Mouse (Mus musculus) heart, embryonic 14.5 days (tissue): Measurements from ENCODE around the gene Rpap3. TPM values are rescaled to one million over a fixed set of nuclear protein-coding genes. Genes with fewer than 3 reads are reported as not detected.

Experiments
- ATAC-seq: fragments of 200-750 bp; cut with Nextera tagmentation; 2 replicates; pipeline ENCODE4 v1.8.0; 2017; ENCODE audit warnings: low read depth, moderate TSS enrichment; ENCODE audit not compliant: insufficient number of reproducible peaks, insufficient read depth, low FRiP score
- H3K27ac ChIP-seq, 2 experiments: fragments of 200-500 bp in 1 of 2; fragments of 300-500 bp in 1 of 2; sonication (generic) in 1 of 2; replicated peaks in 1 of 2; 2 replicates each; pipeline ENCODE4 v1.5.1; 2012 to 2014; ENCODE audit warnings: low read depth in 2 of 2, low read length in 2 of 2, control low read depth in 1 of 2, mild to moderate bottlenecking in 1 of 2, mixed read lengths in 1 of 2; ENCODE audit not compliant: control insufficient read depth in 1 of 2, insufficient read depth in 1 of 2
- H3K27me3 ChIP-seq: fragments of 300-500 bp; sonication (generic); 2 replicates; pipeline ENCODE4 v1.6.1; 2014; ENCODE audit warnings: mild to moderate bottlenecking, low read length, control low read depth; ENCODE audit not compliant: control insufficient read depth, insufficient read depth
- H3K36me3 ChIP-seq: fragments of 300-500 bp; sonication (generic); 2 replicates; pipeline ENCODE4 v1.6.1; 2014; ENCODE audit warnings: mild to moderate bottlenecking, control low read depth, low read length, mixed read lengths; ENCODE audit not compliant: control insufficient read depth, insufficient read depth
- H3K4me1 ChIP-seq, 2 experiments: fragments of 200-500 bp in 1 of 2; fragments of 300-500 bp in 1 of 2; sonication (generic) in 1 of 2; 2 replicates each; pipeline ENCODE4 v1.6.1; 2012 to 2014; ENCODE audit warnings: low read length in 2 of 2, control low read depth in 1 of 2, mixed read lengths in 1 of 2; ENCODE audit not compliant: control insufficient read depth in 2 of 2, insufficient read depth in 2 of 2
- H3K4me2 ChIP-seq: fragments of 300-500 bp; sonication (generic); 2 replicates; pipeline ENCODE4 v1.6.1; 2014; ENCODE audit warnings: mild to moderate bottlenecking, low read length
- H3K4me3 ChIP-seq, 2 experiments: fragments of 200-500 bp in 1 of 2; fragments of 300-500 bp in 1 of 2; sonication (generic) in 1 of 2; 2 replicates each; pipeline ENCODE4 v1.5.1; 2012 to 2014; ENCODE audit warnings: low read length in 2 of 2, mild to moderate bottlenecking in 2 of 2, control low read depth in 1 of 2, low read depth in 1 of 2, moderate library complexity in 1 of 2; ENCODE audit not compliant: control insufficient read depth in 1 of 2, insufficient read depth in 1 of 2
- H3K9ac ChIP-seq: fragments of 300-500 bp; sonication (generic); 2 replicates; pipeline ENCODE4 v1.6.1; 2014; ENCODE audit warnings: mild to moderate bottlenecking, low read length
- H3K9me3 ChIP-seq: fragments of 300-500 bp; sonication (generic); 2 replicates; pipeline ENCODE4 v1.6.1; 2016; ENCODE audit warnings: low read length, control low read depth; ENCODE audit not compliant: control insufficient read depth
- WGBS: fragments of 180-500 bp; shearing (Covaris S2); extraction: QIAGEN DNeasy Blood & Tissue Kit; methylation state at CpG from one replicate; pipeline ENCODE4 v1.1.7; 2014; 5-methylcytosine and 5-hydroxymethylcytosine counted together
- polyA plus RNA-seq: library from polyadenylated mRNA; unstranded; fragments of >200 nt; fragmentation: Nextera tagmentation; extraction: Ambion mirVana; gene quantifications from 2 replicates; pipeline ENCODE4 v1.2.1, GENCODE M21; 2014

The Rpap3 gene
- polyA plus RNA-seq, 1 experiment from 2014 or later: 24.2 TPM

DNA sequence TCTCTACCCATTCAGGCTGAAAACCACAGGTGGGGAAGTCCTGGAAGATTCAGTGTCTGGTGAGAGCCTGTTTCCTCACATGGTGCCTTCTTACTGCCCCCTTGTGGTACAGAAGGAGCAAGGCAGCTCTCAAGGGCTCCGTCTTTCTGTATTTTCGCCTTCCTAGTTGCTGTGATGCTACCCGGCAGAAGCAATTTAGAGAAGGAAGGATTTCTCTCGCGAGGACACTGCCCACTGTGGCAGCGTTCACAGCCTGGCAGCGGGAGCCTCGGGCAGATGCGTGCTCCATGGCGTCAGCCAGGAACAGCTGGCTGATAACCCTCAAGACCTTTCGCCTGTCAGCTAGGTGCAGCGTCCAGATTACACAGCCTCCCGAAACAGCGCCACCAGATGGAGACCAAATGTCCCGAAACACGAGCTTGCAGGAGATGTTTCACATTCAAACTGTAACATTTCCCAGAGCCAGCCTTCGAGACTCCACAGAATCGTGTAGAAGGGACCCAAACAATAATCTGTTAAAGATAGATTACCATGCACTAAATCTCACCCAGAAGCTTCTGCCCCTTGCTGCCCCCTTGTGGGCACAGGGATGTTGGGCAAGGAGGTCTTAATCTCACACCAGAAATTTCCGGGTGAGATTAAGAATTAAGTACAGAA lies 41.7 kb downstream of the Rpap3 start:
- Histone ChIP-seq H3K9me3 (no peaks in the 10 kb centered on the region), H3K9ac (peak overlapping the region; percentile 65; the same call in 1 of the 2 replicates), H3K4me2 (peak overlapping the region; percentile 86), H3K4me3 (peak overlapping the region; percentile 49 to 61), H3K4me1 (peaks cover 0 to 3% of the 10 kb centered on the region in 2 experiments; a peak in 1 of 4 replicates), H3K27ac (no peak overlapping the region), H3K36me3 (no peaks in the 10 kb centered on the region), H3K27me3 (no peaks in the 10 kb centered on the region)
- 4% methylated on average over 19 of the region's 19 CpGs for WGBS
- peak; percentile 39; the same call in 1 of the 2 replicates for ATAC-seq

DNA sequence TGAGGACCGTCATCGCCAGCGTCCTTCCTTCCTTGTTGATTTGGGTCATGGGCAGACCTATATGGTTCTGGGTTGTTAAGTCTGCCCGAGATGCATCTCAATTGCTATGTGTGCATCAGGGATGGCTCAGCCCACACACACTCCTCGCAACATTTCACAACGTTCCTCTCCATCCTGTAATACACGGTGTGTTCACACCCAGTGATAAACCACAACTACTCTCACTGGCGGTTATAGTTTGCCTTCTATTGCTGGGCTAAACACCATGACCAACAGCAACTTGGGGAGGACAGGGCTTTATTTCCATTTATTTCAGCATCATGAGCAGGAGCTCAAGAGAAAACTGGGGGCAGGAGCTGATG lies 46.9 kb downstream of the Rpap3 start:
- Histone ChIP-seq H3K36me3 (no peaks in the 10 kb centered on the region), H3K27me3 (no peaks in the 10 kb centered on the region), H3K9ac (no peak overlapping the region), H3K4me1 (no peaks in the 10 kb centered on the region; a peak in 1 of 4 replicates), H3K4me2 (peak overlapping the region; percentile 47; the same call in 1 of the 2 replicates), H3K4me3 (no peak overlapping the region), H3K9me3 (no peaks in the 10 kb centered on the region), H3K27ac (no peak overlapping the region)
- 82% methylated on average over 8 of the region's 8 CpGs for WGBS
- no peak for ATAC-seq

DNA sequence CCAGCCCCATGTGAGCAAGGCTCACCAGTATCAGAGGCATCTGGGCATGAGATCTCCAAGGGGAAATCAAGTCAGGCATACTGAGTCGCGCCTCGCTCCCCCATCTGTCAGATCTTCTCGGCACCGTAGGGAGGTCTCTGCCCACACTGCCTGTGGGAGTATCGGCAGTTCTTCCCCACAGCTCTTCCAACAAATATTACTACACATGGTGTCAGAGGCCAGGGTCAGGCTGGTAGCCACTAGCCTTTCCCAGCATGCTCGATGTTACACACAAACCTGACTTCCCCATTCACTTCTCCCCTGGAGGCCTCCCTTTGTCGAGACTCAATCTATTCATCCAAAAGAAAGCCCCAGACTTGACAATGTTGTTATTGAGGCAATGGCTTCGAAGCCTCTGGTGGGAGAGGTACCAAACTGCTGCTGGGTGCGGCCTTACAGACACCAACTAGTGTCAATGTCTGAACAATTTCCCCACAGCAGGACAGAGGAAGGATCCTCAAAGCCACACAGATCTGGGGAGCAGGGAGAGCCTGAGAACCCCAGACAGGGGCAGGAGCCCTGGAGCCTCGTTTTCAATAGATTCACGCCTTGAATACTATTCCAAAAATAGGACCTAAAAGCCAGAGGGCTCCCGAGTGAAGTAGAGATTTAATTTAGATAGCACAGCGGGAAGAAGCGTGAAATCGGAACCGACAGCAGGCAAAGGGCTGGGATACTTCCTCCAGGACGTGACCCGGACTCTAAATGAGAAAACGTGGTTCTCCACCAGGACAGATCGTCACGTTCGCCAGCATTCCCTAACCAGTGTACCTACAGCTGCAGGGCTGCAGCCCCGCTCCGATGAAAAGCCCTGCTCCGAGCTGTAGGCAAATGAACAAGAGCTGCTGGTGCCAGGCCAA lies 47.5 kb downstream of the Rpap3 start:
- 0 out of 2 replicates have a peak, but pooled peaks have one; percentile 35 for ATAC-seq

DNA sequence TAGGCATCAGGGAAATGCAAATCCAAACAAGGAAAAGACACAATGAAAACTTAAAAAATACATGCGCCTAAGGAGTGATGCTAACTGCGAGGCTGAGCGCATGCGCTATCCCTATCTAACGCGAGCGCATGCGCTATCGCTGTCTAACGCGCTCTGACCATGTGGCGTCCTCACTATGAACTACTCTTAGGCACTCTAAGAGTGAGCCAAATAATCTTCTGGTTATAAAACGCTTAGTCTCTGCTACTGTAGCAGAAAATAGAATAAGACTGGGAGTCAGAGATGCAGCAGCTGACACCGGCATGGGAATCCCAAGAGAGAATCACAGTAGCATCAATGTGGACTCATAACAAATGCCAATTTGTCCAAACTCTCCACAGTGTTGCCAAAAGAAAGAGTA lies 48.2 kb downstream of the Rpap3 start:
- Histone ChIP-seq H3K4me1 (no peaks in the 10 kb centered on the region; a peak in 1 of 4 replicates), H3K9ac (no peak overlapping the region), H3K27ac (no peak overlapping the region), H3K4me2 (no peak overlapping the region), H3K4me3 (no peak overlapping the region), H3K36me3 (no peaks in the 10 kb centered on the region), H3K9me3 (no peaks in the 10 kb centered on the region), H3K27me3 (no peaks in the 10 kb centered on the region)
- WGBS: 96% methylated on average over 14 of the region's 14 CpGs
- no peak for ATAC-seq

More for the DNA sequence above, 47.5 kb downstream of the Rpap3 start:
- Histone ChIP-seq H3K4me1 (no peaks in the 10 kb centered on the region; a peak in 1 of 4 replicates), H3K9ac (no peak overlapping the region), H3K27me3 (no peaks in the 10 kb centered on the region), H3K9me3 (no peaks in the 10 kb centered on the region), H3K4me3 (no peak overlapping the region), H3K4me2 (peak overlapping the region; percentile 47; the same call in 1 of the 2 replicates), H3K27ac (no peak overlapping the region), H3K36me3 (no peaks in the 10 kb centered on the region)
- WGBS: 61% methylated on average over 26 of the region's 26 CpGs

DNA sequence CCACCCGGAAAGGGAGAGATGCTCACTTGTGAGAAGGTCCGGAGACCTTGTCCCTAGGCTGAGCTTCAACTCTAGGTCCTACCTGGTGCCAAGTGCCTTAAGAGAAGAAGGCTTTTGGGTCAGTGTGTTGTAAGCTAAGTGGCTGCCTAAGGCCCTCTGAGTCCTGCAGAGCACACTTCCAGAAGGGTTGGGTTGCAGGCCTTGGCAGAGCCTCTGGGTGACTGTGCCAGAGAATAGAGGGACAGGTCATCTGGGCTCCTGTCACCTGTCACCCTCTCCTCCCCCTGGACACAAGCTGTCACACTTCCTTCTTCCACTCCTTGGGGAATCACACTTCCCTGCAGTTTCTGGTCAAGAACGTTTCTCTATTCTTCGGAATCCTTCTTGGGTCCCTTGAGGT lies 55.9 kb downstream of the Rpap3 start:
- no peak for ATAC-seq

DNA sequence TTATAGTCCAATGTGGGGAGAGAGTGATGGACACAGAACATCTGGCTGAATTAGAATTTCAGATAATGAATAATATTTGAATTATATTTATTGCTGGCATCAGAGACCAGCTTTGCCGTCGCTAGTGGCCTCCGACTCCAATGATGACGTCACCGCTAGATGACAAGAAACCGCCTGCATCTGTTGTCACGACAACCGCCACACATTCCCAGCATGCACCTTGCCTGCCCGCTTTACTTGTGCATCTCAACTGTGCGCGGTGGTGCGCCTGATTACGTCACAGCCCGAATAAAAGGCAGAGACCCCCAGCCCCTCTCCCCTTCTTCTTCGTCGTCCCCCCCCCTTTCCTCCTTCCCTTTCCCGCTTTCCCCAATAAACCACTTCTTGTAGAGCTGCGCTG lies 57.4 kb downstream of the Rpap3 start:
- H3K9me3 ChIP-seq: no peaks in the 10 kb centered on the region
- no peak overlapping the region for H3K9ac ChIP-seq
- no peak overlapping the region for H3K27ac ChIP-seq
- no peaks in the 10 kb centered on the region for H3K27me3 ChIP-seq
- H3K36me3 ChIP-seq: no peaks in the 10 kb centered on the region
- H3K4me2 ChIP-seq: no peak overlapping the region
- H3K4me3 ChIP-seq: no peak overlapping the region
- no peak for ATAC-seq
- 84% methylated on average over 18 of the region's 18 CpGs for WGBS
- H3K4me1 ChIP-seq: no peaks in the 10 kb centered on the region

More for the DNA sequence above, 55.9 kb downstream of the Rpap3 start:
- no peak overlapping the region for H3K4me3 ChIP-seq
- H3K4me2 ChIP-seq: no peak overlapping the region
- no peaks in the 10 kb centered on the region for H3K27me3 ChIP-seq
- 64% methylated on average over 4 of the region's 4 CpGs for WGBS
- no peaks in the 10 kb centered on the region for H3K4me1 ChIP-seq
- H3K27ac ChIP-seq: no peak overlapping the region
- no peak overlapping the region for H3K9ac ChIP-seq
- no peaks in the 10 kb centered on the region for H3K9me3 ChIP-seq
- H3K36me3 ChIP-seq: no peaks in the 10 kb centered on the region

DNA sequence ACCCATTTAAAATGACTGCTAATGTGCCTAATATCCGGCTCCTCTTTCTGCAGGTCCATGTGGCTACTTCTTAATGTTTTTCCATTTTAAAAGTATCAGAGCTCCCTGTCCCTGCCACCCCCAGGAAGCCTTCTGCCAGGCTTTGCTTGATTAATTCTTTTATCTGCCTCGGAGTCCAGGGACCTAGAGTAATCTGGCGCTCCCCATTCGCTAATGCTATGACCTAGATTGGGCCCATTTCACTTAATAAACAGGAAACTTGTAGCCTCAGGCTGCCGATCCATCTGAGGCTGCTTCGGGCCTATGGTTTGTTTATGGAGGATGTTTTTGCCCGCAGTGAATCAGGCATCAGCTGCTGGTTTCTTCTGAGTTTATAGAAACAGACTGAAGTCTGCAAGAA lies 59.2 kb downstream of the Rpap3 start:
- H3K4me2 ChIP-seq: no peak overlapping the region
- ATAC-seq: no peak

More for the DNA sequence above, 59.2 kb downstream of the Rpap3 start:
- Histone ChIP-seq H3K9ac (no peak overlapping the region), H3K9me3 (no peaks in the 10 kb centered on the region), H3K27ac (no peak overlapping the region), H3K36me3 (no peaks in the 10 kb centered on the region), H3K27me3 (no peaks in the 10 kb centered on the region), H3K4me1 (no peaks in the 10 kb centered on the region), H3K4me3 (no peak overlapping the region)
- 54% methylated on average over 7 of the region's 7 CpGs for WGBS
